Mouse (Mus musculus) gastrocnemius, postnatal 25 days (tissue): ENCODE measurements at regions not wholly inside any gene's neighbourhood (a gene's known extent, or its start where the extent isn't known, plus 50 kb on each side); places are given as distances from the start of the nearest gene placed in this dataset.

Experiments used
- DNase-seq: peaks from one replicate; pipeline ENCODE4 v3.0.0; 2022

DNA sequence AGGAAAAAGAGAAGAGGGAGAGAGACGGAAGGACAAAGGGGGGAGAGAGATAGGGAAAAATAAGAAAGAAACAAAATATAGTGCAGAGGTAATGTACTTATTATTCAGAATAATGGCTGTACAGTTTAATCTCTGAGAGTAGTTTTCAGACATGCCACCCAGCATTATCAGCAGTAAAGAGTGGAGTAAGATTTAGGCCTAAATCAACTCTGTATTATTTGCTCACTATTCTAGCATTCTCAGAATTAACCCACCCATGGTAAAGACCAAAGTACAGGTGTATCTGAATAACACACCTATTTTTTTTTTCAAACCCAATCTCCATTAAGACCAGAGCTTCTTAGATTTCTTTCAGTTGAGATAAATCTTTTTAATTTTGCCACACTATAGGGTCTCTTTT lies 177.7 kb upstream of the Gm11114 start:
- DNase-seq: no peak

DNA sequence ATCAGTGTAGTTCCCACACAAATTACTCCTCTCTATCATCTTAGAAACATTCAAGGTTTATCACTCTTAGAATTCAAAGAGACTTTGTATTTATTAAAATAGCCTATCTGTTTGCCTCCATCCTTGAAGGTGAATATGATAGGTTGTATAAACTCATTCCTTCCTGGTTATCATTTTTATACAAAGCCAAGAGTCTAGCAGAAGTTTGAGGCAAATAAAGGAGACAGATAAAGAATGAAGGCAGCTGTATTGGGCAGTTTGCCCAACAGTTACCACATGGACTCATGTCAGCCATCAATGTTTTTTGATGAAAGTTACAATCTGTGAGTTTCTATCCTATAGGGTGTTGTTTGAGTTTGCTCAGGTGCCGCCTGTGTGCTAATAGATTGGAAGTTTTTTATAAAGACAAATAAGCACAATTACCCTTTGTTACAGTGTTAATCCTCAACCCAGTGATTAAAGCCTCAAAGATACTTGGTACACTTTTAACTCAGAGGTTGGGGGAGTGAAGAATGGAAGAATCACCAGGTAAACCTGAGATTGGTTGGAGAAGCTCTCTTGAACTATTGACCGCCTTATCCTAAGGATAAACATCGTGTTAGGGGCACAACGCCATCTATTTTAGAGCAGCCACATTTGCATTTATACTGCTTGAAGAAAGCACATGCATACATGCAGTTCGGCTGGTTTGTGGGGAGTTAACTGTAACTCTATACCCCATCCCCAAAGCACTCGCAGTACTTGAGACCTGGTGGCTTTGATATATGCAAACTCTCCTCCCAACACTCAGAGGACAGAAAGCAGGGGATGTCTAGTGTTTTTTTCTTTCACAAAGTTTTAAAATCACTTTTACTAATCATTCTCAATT lies 175.6 kb upstream of the Gm11114 start:
- DNase-seq: no peak

DNA sequence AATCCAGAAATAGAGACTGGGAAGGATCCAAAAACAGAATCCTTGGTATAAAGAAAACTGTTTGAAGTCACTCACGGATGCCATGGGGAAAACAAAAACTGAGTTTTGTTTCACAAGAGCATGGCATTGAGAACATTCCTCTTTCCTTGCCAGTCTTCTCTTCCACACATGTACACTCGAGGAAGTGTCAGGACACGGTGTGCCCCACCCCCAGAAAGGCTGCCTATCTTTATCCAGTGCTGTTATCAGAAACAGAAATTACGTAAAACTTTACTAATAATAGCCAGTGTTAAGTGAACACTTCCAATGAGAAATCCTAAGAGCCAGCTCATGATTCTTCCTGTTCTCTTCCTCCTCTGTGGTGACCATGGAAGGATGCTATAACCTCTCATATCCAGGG lies 172.7 kb upstream of the Gm11114 start:
- DNase-seq: no peak

DNA sequence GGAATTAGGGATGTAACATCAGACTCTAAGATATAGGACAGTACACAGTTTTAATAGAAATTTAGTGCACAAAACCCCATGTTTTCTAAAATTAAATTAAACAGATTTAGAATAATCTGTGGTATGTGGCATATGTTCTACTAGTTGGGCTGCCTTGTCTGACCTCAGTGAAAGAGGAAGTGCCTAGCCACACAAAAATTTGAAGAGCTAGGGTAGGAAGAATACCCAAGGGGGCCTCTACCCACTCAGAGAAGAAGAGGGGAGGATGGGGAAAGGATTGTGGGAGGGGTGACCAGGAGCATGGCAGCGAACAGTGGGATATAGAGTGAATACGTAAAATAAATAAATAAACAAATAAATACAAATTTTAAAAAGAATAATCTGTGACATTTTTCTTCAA lies 168.2 kb upstream of the Gm11114 start:
- no peak for DNase-seq

DNA sequence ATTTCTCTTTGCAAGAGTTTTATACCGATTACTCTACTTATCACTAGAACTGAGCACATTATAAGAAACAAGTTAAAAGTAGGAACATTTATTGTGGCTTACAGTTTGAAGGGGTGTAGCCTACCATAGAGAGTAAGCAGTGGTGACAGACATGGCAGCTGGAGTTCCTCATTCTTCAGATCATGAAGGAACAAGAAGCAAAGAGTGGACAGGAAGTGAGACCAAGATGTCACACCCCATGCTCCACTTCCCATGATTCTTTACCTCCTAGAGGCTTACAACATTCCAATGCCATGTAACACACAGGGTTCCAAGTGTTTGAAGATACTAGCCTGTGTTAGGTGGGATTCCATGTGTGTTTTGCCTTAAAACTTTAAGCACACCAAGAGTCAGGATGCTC lies 146.9 kb upstream of the Gm11114 start:
- DNase-seq: no peak

DNA sequence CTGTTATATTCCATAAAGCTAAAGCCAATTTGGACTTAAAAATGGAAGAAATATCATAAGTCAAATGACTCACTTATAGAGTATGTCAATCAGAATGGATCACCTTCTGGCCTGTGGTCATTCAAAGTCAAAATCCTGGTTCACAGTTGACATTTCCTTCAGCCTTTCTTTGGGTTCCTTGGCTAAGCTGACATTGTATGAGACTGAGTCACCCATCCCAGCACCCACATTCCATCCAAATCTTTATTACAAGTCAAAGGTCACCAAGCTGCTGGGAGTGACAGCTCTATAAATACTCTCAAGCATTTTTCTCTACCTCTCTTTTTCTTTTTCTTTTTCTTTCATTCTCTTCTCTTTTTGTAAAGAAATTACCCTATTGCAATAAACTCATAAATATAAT lies 145.3 kb upstream of the Gm11114 start:
- DNase-seq: no peak

DNA sequence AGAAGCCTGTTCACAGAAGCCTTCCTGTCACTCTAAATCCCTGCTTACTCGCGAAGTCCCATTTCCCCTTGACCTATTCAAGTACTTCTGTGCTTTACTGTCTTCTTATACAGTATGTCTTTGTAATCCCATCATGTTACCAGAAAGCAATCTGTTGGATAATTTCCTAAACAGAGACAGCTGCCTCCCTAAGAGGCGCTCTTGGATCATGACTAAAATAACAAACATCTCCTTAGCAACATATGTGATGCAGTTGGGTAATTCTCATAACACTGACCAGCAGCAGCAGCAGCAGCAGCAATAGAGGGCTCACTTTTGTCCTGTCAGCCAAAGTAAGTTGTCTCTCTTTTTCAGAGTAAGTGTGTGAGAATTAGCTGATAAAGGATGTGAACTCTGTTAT lies 138.1 kb upstream of the Gm11114 start:
- no peak for DNase-seq

DNA sequence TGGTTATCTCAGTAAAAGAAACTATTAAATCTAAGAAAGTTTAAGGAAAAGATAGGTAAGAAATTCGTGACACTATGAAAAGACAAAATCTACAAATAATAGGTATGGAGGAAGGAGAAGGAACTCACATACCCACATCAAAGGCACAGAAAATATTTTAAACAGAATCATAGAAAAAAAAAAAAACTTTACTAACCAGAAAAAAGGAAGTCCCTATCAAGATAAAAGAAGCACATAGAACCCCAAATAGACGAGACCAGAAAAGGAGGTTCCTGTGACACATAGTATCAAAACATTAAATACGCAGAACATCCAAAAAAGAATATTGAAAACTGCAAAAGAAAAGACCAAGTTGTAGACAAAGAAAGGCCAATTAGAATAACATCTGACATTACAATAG lies 111.4 kb upstream of the Gm11114 start:
- DNase-seq: no peak

DNA sequence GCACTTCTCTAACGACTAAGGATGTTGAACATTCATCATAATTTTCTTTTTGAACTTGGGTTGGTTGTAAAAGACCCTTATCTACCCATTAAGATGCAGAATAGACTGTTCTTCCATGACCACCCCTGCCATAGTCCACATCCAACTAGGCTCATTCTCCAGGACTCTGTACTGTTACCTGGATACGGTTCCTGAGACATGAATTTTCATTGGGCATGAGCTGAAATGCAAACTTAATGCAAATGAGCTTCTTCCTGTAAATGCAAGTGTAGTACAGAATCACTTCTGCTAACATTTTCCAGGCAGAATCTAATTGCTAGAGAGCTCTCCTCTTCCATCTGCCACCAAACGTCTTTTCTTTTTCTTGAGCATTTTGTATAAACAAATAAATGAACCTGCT lies 87.7 kb upstream of the Gm11114 start:
- DNase-seq: no peak
